Mouse (Mus musculus): Measurements from ENCODE around the gene Slc12a4.

Slc12a4 gene

DNA sequence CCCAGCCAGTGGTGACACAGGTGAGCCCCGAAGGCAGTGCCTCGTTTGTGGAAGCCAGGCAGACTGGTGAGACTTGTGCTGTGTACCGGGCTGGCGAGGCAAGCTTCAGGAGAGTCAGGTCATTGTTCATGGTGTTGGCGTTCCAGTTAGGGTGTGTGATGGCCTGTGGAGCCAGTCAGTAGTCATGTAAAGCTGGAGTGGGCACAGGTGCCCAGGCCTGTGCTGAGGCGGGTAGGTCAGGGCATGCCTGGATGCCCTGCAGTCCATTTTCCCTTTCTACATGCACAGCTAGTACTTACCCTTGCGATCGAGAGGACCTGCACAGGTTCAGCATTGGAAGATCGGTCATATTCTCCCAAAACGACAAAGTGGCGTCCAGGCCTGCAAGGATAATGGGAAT lies 33.4 kb downstream of the Slc12a4 start:
- no peak for DNase-seq (ENCODE audit: low read depth, low spot score)

DNA sequence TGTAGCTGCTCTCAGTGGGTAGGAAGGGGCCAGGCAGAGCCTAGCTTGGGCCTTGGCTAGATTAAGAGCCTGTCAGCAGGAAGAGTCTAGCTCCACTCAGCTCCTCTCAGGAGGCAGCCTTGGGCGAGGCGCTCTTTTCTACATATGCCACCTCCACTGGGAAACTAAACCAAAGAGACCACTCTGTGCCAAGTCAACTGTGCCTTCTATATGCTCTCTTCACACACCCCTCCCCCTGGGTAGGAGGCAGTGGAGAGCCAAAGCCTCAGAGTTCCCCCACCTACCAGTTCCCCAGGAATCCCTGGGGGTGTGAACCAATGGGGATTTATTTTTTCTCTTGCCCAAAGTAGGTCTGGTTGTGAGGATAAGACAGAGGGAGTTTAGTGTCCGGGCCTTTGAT lies 34.6 kb downstream of the Slc12a4 start:
- no peak for DNase-seq (ENCODE audit: low read depth, low spot score)

DNA sequence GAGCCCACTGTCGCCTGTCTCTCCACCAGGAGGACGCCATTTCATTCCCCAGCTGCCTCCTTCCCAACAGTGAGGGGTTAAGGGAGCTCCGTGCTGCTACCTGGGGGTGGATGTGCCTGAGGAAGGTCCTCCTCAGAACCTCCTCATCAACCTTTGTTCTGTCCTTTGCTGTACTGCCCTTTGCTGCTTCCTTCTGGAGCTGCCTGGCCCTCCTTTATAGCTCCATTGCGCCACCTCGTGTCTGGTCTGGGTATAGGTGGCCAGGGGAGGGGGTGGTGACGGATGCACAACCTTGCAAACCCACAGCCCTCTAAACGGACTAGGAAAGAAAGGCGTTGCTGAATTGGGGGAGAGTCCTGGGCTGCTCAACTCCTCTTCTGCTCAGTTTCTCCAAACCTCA lies 35.3 kb downstream of the Slc12a4 start:
- peak; percentile 65 for DNase-seq (ENCODE audit: low read depth, low spot score)

DNA sequence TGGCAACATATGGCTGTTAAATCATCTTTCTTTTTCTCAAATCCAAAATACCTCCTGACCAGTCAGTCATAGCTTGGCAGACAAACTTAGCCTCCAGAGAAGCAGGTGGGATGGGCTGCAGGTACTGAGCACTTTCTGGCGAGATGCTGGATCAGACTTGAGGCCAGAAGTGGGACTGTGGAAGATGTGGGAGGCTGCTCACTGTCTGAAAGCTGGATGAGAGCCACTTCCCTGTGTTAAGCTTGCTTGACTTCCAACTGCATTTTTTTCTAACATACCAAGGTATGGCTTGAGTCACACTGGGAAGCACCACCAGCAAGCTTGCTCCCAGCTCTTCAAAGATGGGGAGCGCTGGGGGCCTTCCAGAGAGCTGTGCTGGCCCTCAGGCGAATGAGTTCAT lies 40.8 kb downstream of the Slc12a4 start:
- DNase-seq (ENCODE audit: low read depth, low spot score), result no peak

DNA sequence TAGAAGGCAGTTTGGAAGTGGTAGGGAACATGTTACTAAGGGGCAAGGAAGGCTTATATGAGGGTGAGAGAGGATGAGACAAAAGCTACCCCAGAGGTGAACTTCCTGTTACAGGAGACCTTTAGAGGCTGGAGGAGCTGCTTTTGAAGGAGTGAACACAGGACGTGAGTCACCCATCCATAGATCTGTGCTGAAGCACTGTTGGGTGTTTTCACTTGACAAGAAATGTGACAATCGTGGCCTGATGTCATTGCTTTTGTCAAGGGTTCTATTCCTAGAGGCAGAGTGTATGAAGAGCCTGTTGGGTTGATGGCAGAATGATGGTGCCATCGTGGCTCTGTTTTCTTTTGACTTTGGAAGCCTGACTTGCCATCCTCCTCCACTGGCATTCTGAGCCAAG lies 46.5 kb downstream of the Slc12a4 start:
- DNase-seq (ENCODE audit: low read depth, low spot score), result no peak

DNA sequence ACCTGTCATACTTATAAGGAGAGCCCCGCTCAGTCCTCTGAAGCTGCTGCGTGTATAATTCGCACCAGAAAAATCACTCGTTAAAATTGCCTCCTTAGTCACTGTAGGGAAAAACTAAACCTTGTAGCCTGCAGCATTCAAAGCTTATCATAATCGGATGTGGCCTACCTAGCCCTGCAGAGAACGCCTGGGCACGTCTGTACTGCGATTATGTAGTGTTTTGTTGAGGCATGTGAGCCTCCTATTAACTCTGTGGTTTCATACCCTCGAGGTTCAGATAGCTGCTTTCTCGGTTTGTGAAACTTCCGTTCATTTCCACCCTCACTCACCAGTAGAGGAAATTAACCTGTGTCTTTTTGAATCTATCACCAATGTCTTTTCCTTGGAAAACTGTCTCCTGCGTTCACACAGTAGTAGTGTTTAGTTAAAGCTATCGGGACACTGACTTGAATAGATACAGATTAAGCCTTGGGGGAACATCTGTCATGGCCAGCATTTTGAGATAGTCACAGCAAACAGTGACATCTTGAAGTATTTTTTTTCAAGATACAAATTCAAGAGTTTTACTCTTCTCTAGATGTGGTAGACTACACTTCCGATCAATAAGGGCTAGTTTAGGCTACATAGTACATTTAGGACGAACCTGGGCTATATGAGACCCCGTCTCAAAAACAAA lies 64.8 kb downstream of the Slc12a4 start:
- no peak for DNase-seq (ENCODE audit: low read depth, low spot score)

DNA sequence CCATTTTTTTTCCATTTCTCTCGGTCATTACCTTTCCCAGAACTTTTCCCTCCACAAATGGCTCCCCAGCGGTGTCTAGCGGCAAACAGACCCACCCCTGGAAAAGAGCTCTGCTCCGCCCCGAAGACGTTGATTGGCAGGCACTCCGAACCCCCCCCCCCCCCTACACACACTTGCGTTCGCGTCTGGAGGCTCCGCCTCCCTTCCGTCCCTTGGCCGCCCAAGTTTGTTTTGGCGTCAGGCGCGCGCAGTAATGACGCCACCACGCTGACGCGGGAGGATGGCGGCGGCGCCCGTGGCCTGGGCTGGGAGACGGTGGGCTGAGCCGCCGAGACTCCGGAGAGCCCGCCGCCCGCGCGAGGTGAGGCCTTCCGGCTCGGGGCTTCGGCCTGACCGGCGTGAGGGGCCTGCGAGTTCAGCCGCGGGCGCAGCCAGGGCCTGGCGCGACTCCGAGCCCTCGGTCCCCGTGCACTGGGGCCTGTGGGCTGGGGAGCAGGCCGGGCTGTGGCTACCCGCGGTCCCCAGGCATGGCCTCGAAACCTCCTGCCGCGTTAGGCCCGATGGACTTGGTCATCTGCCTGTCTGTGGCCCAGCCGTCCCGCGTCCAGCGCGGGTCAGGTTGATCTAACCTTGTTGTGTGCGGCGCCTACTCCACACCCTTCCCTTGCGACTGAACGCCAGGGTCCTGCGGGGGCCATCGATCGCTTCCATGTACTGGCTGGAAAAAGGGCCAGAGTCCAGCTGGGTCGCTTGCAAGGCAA lies 65.5 kb downstream of the Slc12a4 start, which contains the start of gene Pskh1:
Pskh1 (plus strand) TSS at position 262 of the 761 bp plus-strand sequence.
- peak; percentile 92 for DNase-seq (ENCODE audit: low read depth, low spot score)

DNA sequence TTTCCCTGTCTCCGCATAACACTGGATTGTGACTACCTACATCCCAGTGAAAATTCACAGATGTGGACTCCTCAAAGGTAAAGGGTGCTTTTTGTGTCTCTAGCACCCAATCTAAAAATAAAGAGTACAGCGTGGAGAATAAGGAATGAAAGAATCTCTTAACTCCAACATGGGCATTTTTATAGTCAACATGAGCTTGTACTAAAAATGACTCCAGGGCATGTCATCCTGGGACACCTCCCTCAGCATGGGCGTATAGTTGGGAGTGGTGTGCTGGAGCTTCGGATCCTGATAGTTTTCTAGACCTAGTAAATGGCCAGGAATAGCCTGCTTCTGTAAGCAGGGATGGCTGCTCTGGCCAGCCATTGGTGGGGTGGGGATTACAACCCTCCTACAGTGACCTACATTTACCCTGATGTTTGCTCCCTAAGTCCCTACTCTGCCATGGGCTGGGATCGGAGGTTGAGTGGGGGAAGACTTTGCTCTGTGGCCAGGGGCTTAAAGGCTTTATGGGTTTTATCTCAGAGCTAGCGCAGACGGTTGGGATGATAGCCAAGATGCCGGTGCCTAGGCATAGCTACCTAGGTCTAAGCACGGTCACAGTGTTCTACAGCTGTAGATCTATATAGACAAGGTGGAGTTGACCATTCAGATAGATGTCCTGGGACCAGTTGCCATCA lies 68.0 kb downstream of the Slc12a4 start:
- no peak for DNase-seq (ENCODE audit: low read depth, low spot score)

All from WW6 (cell line).